Comparison of ENCODE assay signal across 11 mouse cellular contexts in the genomic region with DNA sequence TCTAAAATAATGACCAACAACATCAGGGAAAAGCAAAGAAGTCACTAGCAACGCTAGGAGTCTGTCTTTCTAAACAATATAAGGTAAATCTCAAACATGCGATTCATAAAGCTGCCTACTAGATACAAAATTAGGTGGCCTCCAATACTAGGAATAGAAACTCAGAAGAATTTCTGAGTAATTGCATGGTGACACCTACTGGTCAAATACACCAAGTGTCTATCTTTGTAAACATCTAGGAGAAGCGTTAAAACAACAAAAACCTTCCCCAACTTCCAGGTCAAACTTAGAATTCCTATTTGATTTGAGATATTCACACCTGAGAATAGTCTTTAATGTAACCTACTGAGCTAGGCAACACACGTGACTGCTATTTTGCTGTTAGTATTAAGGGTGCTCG. TPM values are rescaled to one million over a fixed set of nuclear protein-coding genes. Genes with fewer than 3 reads are reported as not detected.
DNase-seq lines count a peak whose midpoint lies in the region; ATAC-seq and TF ChIP-seq lines count a peak whose summit lies in the region.
"Had no signal": no experiment of that assay in that cellular context is flagged by ENCODE, and none has a peak within 500 bp of the region (broad histone marks: within the 10 kb centered on the region; RNA-seq: fewer than 3 reads in every experiment).

No protein-coding gene starts in this region.

- no peak for ATAC-seq in heart, postnatal 0 days (ENCODE audit: insufficient read depth, low read depth)
- ATAC-seq in heart, embryonic 11.5 days (replicated peaks; ENCODE audit: insufficient number of reproducible peaks, low FRiP score, low TSS enrichment) = no peak
- no peak for ATAC-seq in lung, postnatal 0 days
- ATAC-seq in granulocyte monocyte progenitor cell, adult 5-6 weeks (replicated peaks; ENCODE audit: poor library complexity, severe bottlenecking) = no peak
- ATAC-seq: activated CD4-positive, CD25-positive, alpha-beta regulatory T cell, adult 4 months had no signal

- no peak overlapping the region for H3K27ac ChIP-seq in heart, postnatal 0 days (ENCODE audit: low read depth)
- H3K27ac ChIP-seq in heart, embryonic 11.5 days (ENCODE audit: low read depth, low read length) = no peak overlapping the region
- H3K27ac ChIP-seq in lung, postnatal 0 days (ENCODE audit: low read length) = no peak overlapping the region
- H3K27ac ChIP-seq: embryonic facial prominence, embryonic 13.5 days; heart, embryonic 13.5 days had no signal

- H3K4me3 ChIP-seq in heart, postnatal 0 days (ENCODE audit: low read depth, low read length) = no peak overlapping the region
- no peak overlapping the region for H3K4me3 ChIP-seq in heart, embryonic 11.5 days (ENCODE audit: low read depth, low read length)
- no peak overlapping the region for H3K4me3 ChIP-seq in lung, postnatal 0 days (ENCODE audit: low read depth, low read length)
- H3K4me3 ChIP-seq: embryonic facial prominence, embryonic 13.5 days; heart, embryonic 13.5 days had no signal

- DNase-seq in heart, postnatal 0 days (ENCODE audit: low spot score) = peak; percentile 32
- peak; percentile 62 for DNase-seq in lung, postnatal 0 days (ENCODE audit: low spot score)
- DNase-seq in lung, postnatal 4 days = no peak
- peak; percentile 20 for DNase-seq in ZHBTc4 (ENCODE audit: low read depth, low spot score)
- DNase-seq in naive thymus-derived CD4-positive, alpha-beta T cell, adult 2 months (ENCODE audit: low read depth) = peak; percentile 44
- no peak for DNase-seq in natural killer cell, adult 2 months (ENCODE audit: low spot score in 2 of 2)

- no peak overlapping the region for H3K4me2 ChIP-seq in heart, postnatal 0 days (ENCODE audit: low read depth, low read length)
- H3K4me2 ChIP-seq in heart, embryonic 11.5 days = no peak overlapping the region
- no peak overlapping the region for H3K4me2 ChIP-seq in lung, postnatal 0 days (replicated peaks; ENCODE audit: low read depth, low read length)
- H3K4me2 ChIP-seq: embryonic facial prominence, embryonic 13.5 days; heart, embryonic 13.5 days had no signal

- no peak overlapping the region for H3K9ac ChIP-seq in heart, postnatal 0 days (replicated peaks; ENCODE audit: low read depth, low read length)
- no peak overlapping the region for H3K9ac ChIP-seq in heart, embryonic 11.5 days (ENCODE audit: low read depth, low read length)
- no peak overlapping the region for H3K9ac ChIP-seq in lung, postnatal 0 days (replicated peaks; ENCODE audit: low read depth)
- H3K9ac ChIP-seq: embryonic facial prominence, embryonic 13.5 days; heart, embryonic 13.5 days had no signal

- no peaks in the 10 kb centered on the region for H3K27me3 ChIP-seq in heart, postnatal 0 days (ENCODE audit: control insufficient read depth, insufficient read depth, low read length)
- H3K27me3 ChIP-seq in heart, embryonic 11.5 days (ENCODE audit: control insufficient read depth, insufficient read depth, low read length) = no peaks in the 10 kb centered on the region
- no peaks in the 10 kb centered on the region for H3K27me3 ChIP-seq in lung, postnatal 0 days (replicated peaks; ENCODE audit: insufficient read depth, low read length)
- H3K27me3 ChIP-seq: embryonic facial prominence, embryonic 13.5 days; heart, embryonic 13.5 days had no signal

- TF ChIP-seq EP300 in heart, postnatal 0 days (IDR thresholded peaks at IDR 0.05; ENCODE audit: low read depth) = no peak
- no peak for TF ChIP-seq EP300 in lung, postnatal 0 days (IDR thresholded peaks at IDR 0.05)

- 22% methylated on average over 5 of the region's 5 CpGs for WGBS in heart, postnatal 0 days
- WGBS in heart, embryonic 11.5 days (ENCODE audit: insufficient replicate concordance) = 38% methylated on average over 5 of the region's 5 CpGs
- 28% methylated on average over 5 of the region's 5 CpGs for WGBS in lung, postnatal 0 days

- no peaks in the 10 kb centered on the region for H3K4me1 ChIP-seq in heart, postnatal 0 days (ENCODE audit: control insufficient read depth, insufficient read depth)
- no peaks in the 10 kb centered on the region for H3K4me1 ChIP-seq in heart, embryonic 11.5 days (ENCODE audit: control insufficient read depth, insufficient read depth, low read length)
- H3K4me1 ChIP-seq in lung, postnatal 0 days (ENCODE audit: insufficient read depth, low read depth, low read length) = no peaks in the 10 kb centered on the region
- H3K4me1 ChIP-seq: heart, embryonic 13.5 days had no signal

- H3K36me3 ChIP-seq in heart, postnatal 0 days (replicated peaks; ENCODE audit: control insufficient read depth, insufficient read depth, low read length) = 0 out of 2 replicates have a peak, but pooled peaks cover 4% of the 10 kb centered on the region
- H3K36me3 ChIP-seq in heart, embryonic 11.5 days (ENCODE audit: control insufficient read depth, insufficient read depth, low read length) = no peaks in the 10 kb centered on the region
- no peaks in the 10 kb centered on the region for H3K36me3 ChIP-seq in lung, postnatal 0 days (ENCODE audit: insufficient read depth, low read length)

- H3K9me3 ChIP-seq in heart, postnatal 0 days (replicated peaks; ENCODE audit: control insufficient read depth, low read length) = no peaks in the 10 kb centered on the region
- H3K9me3 ChIP-seq in heart, embryonic 11.5 days (replicated peaks; ENCODE audit: control insufficient read depth, low read length) = no peaks in the 10 kb centered on the region
- no peaks in the 10 kb centered on the region for H3K9me3 ChIP-seq in lung, postnatal 0 days (ENCODE audit: low read length)
- H3K9me3 ChIP-seq: embryonic facial prominence, embryonic 13.5 days; heart, embryonic 13.5 days had no signal

- peak; percentile 57 for TF ChIP-seq CTCF in heart, postnatal 0 days (IDR thresholded peaks at IDR 0.05; ENCODE audit: low read depth)
- TF ChIP-seq CTCF in lung, postnatal 0 days (IDR thresholded peaks at IDR 0.05) = peak; percentile 72

RNA-seq across cellular contexts. Expression of a gene that starts 24.4 kb away (rescaled TPM):
- total RNA-seq in heart, postnatal 0 days (2014; rRNA removed; ENCODE audit: low replicate concordance) = 138 and 159 TPM in 2 replicates
- 171 and 180 TPM in 2 replicates for polyA plus RNA-seq in heart, postnatal 0 days (2015; fragmentation: Nextera tagmentation; extraction: Ambion mirVana)
- polyA plus RNA-seq in heart, embryonic 11.5 days (2014; fragmentation: Nextera tagmentation; extraction: Ambion mirVana) = 131 and 138 TPM in 2 replicates
- polyA plus RNA-seq in lung, postnatal 0 days (2015; fragmentation: Nextera tagmentation; extraction: Ambion mirVana) = 102 and 109 TPM in 2 replicates
- total RNA-seq in granulocyte monocyte progenitor cell, adult 5-6 weeks (2014; fragmentation: Nextera tagmentation) = 71.5 and 99.2 TPM in 2 replicates
- 58.5 and 82.6 TPM in 2 replicates for total RNA-seq in granulocyte monocyte progenitor cell, adult 5-6 weeks (2017)

Comparison
In these comparisons a context has a peak if more than half of its experiments do, and no peak if none do; other contexts are left out.
1. DNase-seq: peak in heart, postnatal 0 days (single experiment), lung, postnatal 0 days (single experiment), ZHBTc4 (single experiment) and naive thymus-derived CD4-positive, alpha-beta T cell, adult 2 months (single experiment); none in lung, postnatal 4 days (0 of 2) and natural killer cell, adult 2 months (0 of 2).